Mouse (Mus musculus) heart, embryonic 12.5 days (tissue): Measurements from ENCODE around the gene Rgs10. TPM values are rescaled to one million over a fixed set of nuclear protein-coding genes. Genes with fewer than 3 reads are reported as not detected.

ENCODE experiments used
- ATAC-seq: fragments of 200-750 bp; cut with Nextera tagmentation; 2 replicates; pipeline ENCODE4 v1.8.0; 2017; ENCODE audit warnings: moderate TSS enrichment, moderate library complexity; ENCODE audit not compliant: insufficient number of reproducible peaks, low FRiP score
- H3K27ac ChIP-seq: fragments of 300-500 bp; sonication (generic); 2 replicates; pipeline ENCODE4 v1.5.1; 2016; ENCODE audit warnings: mild to moderate bottlenecking, moderate library complexity; ENCODE audit not compliant: poor library complexity, severe bottlenecking
- H3K27me3 ChIP-seq: fragments of 300-500 bp; sonication (generic); replicated peaks from 2 replicates; pipeline ENCODE4 v1.6.1; 2016; ENCODE audit warnings: mild to moderate bottlenecking, moderate library complexity
- H3K36me3 ChIP-seq: fragments of 300-500 bp; sonication (generic); 2 replicates; pipeline ENCODE4 v1.6.1; 2016; ENCODE audit warnings: mild to moderate bottlenecking, moderate library complexity
- H3K4me1 ChIP-seq: fragments of 300-500 bp; sonication (generic); replicated peaks from 2 replicates; pipeline ENCODE4 v1.6.1; 2016; ENCODE audit warnings: mild to moderate bottlenecking
- H3K4me2 ChIP-seq: fragments of 300-500 bp; sonication (generic); 2 replicates; pipeline ENCODE4 v1.6.1; 2016; ENCODE audit warnings: mild to moderate bottlenecking, moderate library complexity
- H3K4me3 ChIP-seq: fragments of 300-500 bp; sonication (generic); 2 replicates; pipeline ENCODE4 v1.5.1; 2016; ENCODE audit warnings: mild to moderate bottlenecking
- H3K9ac ChIP-seq: fragments of 300-500 bp; sonication (generic); 2 replicates; pipeline ENCODE4 v1.6.1; 2016; ENCODE audit warnings: mild to moderate bottlenecking, moderate library complexity
- H3K9me3 ChIP-seq: fragments of 300-500 bp; sonication (generic); replicated peaks from 2 replicates; pipeline ENCODE4 v1.6.1; 2016; ENCODE audit warnings: mild to moderate bottlenecking, moderate library complexity
- WGBS: fragments of 180-500 bp; shearing (Covaris S2); methylation state at CpG from one replicate; pipeline ENCODE4 v1.1.7; 2016; 5-methylcytosine and 5-hydroxymethylcytosine counted together
- polyA plus RNA-seq: library from polyadenylated mRNA; unstranded; fragments of >200 nt; fragmentation: Nextera tagmentation; extraction: Ambion mirVana; gene quantifications from 2 replicates; pipeline ENCODE4 v1.2.1, GENCODE M21; 2016

Rgs10 gene
- polyA plus RNA-seq, 1 experiment from 2014 or later = 13.3 TPM

GRCm38 (mm10) chr7:128438131-128438530 lies 19.6 kb upstream of the Rgs10 start:
- no peak for ATAC-seq
- H3K27ac ChIP-seq = no peak overlapping the region
- peaks cover 27% of the 10 kb centered on the region for H3K36me3 ChIP-seq
- H3K4me2 ChIP-seq = no peak overlapping the region
- peaks cover 5% of the 10 kb centered on the region; the same call in 1 of the 2 replicates for H3K9me3 ChIP-seq
- no peak overlapping the region for H3K4me3 ChIP-seq
- no peaks in the 10 kb centered on the region for H3K4me1 ChIP-seq
- no peaks in the 10 kb centered on the region for H3K27me3 ChIP-seq
- H3K9ac ChIP-seq = no peak overlapping the region

- H3K9me3 ChIP-seq = peaks cover 5% of the 10 kb centered on the region; the same call in 1 of the 2 replicates
Measured at GRCm38 (mm10) chr7:128433213-128433612, 14.7 kb upstream of the Rgs10 start.

GRCm38 (mm10) chr7:128432574-128432973 lies 14.0 kb upstream of the Rgs10 start:
- Histone ChIP-seq H3K4me1 (no peaks in the 10 kb centered on the region), H3K4me3 (no peak overlapping the region), H3K27ac (no peak overlapping the region), H3K36me3 (no peaks in the 10 kb centered on the region), H3K27me3 (0 out of 2 replicates have a peak, but pooled peaks cover 4% of the 10 kb centered on the region), H3K9ac (no peak overlapping the region), H3K4me2 (no peak overlapping the region), H3K9me3 (peaks cover 5% of the 10 kb centered on the region; the same call in 1 of the 2 replicates)
- 73% methylated on average over 10 of the region's 10 CpGs for WGBS
- ATAC-seq = no peak

More at GRCm38 (mm10) chr7:128433213-128433612, 14.7 kb upstream of the Rgs10 start:
- WGBS = 38% methylated on average over 1 of the region's 1 CpGs
- Histone ChIP-seq H3K27me3 (0 out of 2 replicates have a peak, but pooled peaks cover 4% of the 10 kb centered on the region), H3K4me1 (no peaks in the 10 kb centered on the region), H3K4me3 (no peak overlapping the region), H3K27ac (no peak overlapping the region), H3K36me3 (no peaks in the 10 kb centered on the region), H3K9ac (no peak overlapping the region), H3K4me2 (no peak overlapping the region)
- no peak for ATAC-seq

- Histone ChIP-seq H3K27ac (no peak overlapping the region), H3K36me3 (no peaks in the 10 kb centered on the region), H3K4me3 (no peak overlapping the region), H3K4me2 (no peak overlapping the region), H3K9me3 (no peaks in the 10 kb centered on the region), H3K27me3 (peaks cover 35% of the 10 kb centered on the region), H3K4me1 (peaks cover 8% of the 10 kb centered on the region; the same call in 1 of the 2 replicates), H3K9ac (no peak overlapping the region)
- WGBS = 58% methylated on average over 3 of the region's 3 CpGs
- ATAC-seq = no peak
Measured at GRCm38 (mm10) chr7:128422491-128422890, 3.9 kb upstream of the Rgs10 start.

GRCm38 (mm10) chr7:128421701-128422100 lies 3.1 kb upstream of the Rgs10 start:
- 77% methylated on average over 7 of the region's 7 CpGs for WGBS
- no peaks in the 10 kb centered on the region for H3K9me3 ChIP-seq
- peaks cover 8% of the 10 kb centered on the region; the same call in 1 of the 2 replicates for H3K4me1 ChIP-seq
- peaks cover 37% of the 10 kb centered on the region for H3K27me3 ChIP-seq
- ATAC-seq = no peak
- no peak overlapping the region for H3K27ac ChIP-seq
- H3K4me2 ChIP-seq = no peak overlapping the region
- no peak overlapping the region for H3K4me3 ChIP-seq
- H3K9ac ChIP-seq = no peak overlapping the region
- H3K36me3 ChIP-seq = no peaks in the 10 kb centered on the region

GRCm38 (mm10) chr7:128419690-128420089 lies 1.1 kb upstream of the Rgs10 start:
- no peak for ATAC-seq
- peaks cover 16% of the 10 kb centered on the region for H3K4me1 ChIP-seq
- H3K4me2 ChIP-seq = no peak overlapping the region
- H3K9me3 ChIP-seq = no peaks in the 10 kb centered on the region
- H3K36me3 ChIP-seq = no peaks in the 10 kb centered on the region
- H3K27me3 ChIP-seq = peaks cover 49% of the 10 kb centered on the region
- H3K9ac ChIP-seq = no peak overlapping the region
- H3K4me3 ChIP-seq = no peak overlapping the region
- no peak overlapping the region for H3K27ac ChIP-seq
- WGBS = 21% methylated on average over 9 of the region's 9 CpGs

GRCm38 (mm10) chr7:128417226-128417929 lies 1.2 kb downstream of the Rgs10 start:
- ATAC-seq = no peak
- peak overlapping the region; percentile 99 for H3K4me2 ChIP-seq
- 2% methylated on average over 32 of the region's 32 CpGs for WGBS
- H3K9ac ChIP-seq = peak overlapping the region; percentile 77
- no peaks in the 10 kb centered on the region for H3K36me3 ChIP-seq
- H3K9me3 ChIP-seq = no peaks in the 10 kb centered on the region
- H3K27me3 ChIP-seq = peaks cover 49% of the 10 kb centered on the region
- H3K27ac ChIP-seq = no peak overlapping the region
- peaks cover 28% of the 10 kb centered on the region for H3K4me1 ChIP-seq
- H3K4me3 ChIP-seq = peak overlapping the region; percentile 80

- peaks cover 32% of the 10 kb centered on the region for H3K4me1 ChIP-seq
- ATAC-seq = no peak
- H3K9ac ChIP-seq = no peak overlapping the region
- no peak overlapping the region for H3K4me3 ChIP-seq
- H3K9me3 ChIP-seq = no peaks in the 10 kb centered on the region
- H3K27me3 ChIP-seq = peaks cover 49% of the 10 kb centered on the region
- 68% methylated on average over 6 of the region's 6 CpGs for WGBS
- H3K27ac ChIP-seq = no peak overlapping the region
- no peaks in the 10 kb centered on the region for H3K36me3 ChIP-seq
- no peak overlapping the region for H3K4me2 ChIP-seq
Measured at GRCm38 (mm10) chr7:128416664-128417063, 1.9 kb downstream of the Rgs10 start.

GRCm38 (mm10) chr7:128414433-128414832 lies 4.1 kb downstream of the Rgs10 start:
- ATAC-seq = peak; percentile 40; the same call in 1 of the 2 replicates
- H3K4me2 ChIP-seq = peak overlapping the region; percentile 52
- WGBS = 4% methylated on average over 8 of the region's 8 CpGs
- H3K36me3 ChIP-seq = no peaks in the 10 kb centered on the region
- H3K9ac ChIP-seq = peak overlapping the region; percentile 9; the same call in 1 of the 2 replicates
- 0 out of 2 replicates have a peak overlapping the region, but pooled peaks have one; percentile 24 for H3K27ac ChIP-seq
- peaks cover 32% of the 10 kb centered on the region for H3K4me1 ChIP-seq
- peaks cover 31% of the 10 kb centered on the region for H3K27me3 ChIP-seq
- H3K4me3 ChIP-seq = no peak overlapping the region
- H3K9me3 ChIP-seq = no peaks in the 10 kb centered on the region

- Histone ChIP-seq H3K4me3 (no peak overlapping the region), H3K27me3 (peaks cover 19% of the 10 kb centered on the region), H3K36me3 (no peaks in the 10 kb centered on the region), H3K9ac (no peak overlapping the region), H3K4me1 (peaks cover 24% of the 10 kb centered on the region), H3K27ac (no peak overlapping the region), H3K4me2 (no peak overlapping the region), H3K9me3 (peaks cover 5% of the 10 kb centered on the region; the same call in 1 of the 2 replicates)
- WGBS = 57% methylated on average over 10 of the region's 10 CpGs
- no peak for ATAC-seq
Measured at GRCm38 (mm10) chr7:128412071-128412833, 6.3 kb downstream of the Rgs10 start.

GRCm38 (mm10) chr7:128410708-128411413 lies 7.7 kb downstream of the Rgs10 start:
- Histone ChIP-seq H3K4me2 (no peak overlapping the region), H3K27ac (no peak overlapping the region), H3K9ac (no peak overlapping the region), H3K36me3 (no peaks in the 10 kb centered on the region), H3K4me1 (peaks cover 24% of the 10 kb centered on the region), H3K27me3 (peaks cover 9% of the 10 kb centered on the region), H3K4me3 (no peak overlapping the region), H3K9me3 (peaks cover 5% of the 10 kb centered on the region; the same call in 1 of the 2 replicates)
- 77% methylated on average over 11 of the region's 11 CpGs for WGBS
- no peak for ATAC-seq
